Mouse (Mus musculus) embryo, embryonic 9.5 days (tissue): Measurements from ENCODE around the gene Sfi1.
"Not testable (repeated sequence)": the region's sequence is repeated elsewhere in the genome, so short reads cannot be mapped to it uniquely, and the experiment has no call there.

Experiments used
- DNase-seq: peaks from one replicate; pipeline ENCODE4 v3.0.0-alpha.2; 2017; ENCODE audit errors: extremely low spot score

Sfi1 gene

DNA sequence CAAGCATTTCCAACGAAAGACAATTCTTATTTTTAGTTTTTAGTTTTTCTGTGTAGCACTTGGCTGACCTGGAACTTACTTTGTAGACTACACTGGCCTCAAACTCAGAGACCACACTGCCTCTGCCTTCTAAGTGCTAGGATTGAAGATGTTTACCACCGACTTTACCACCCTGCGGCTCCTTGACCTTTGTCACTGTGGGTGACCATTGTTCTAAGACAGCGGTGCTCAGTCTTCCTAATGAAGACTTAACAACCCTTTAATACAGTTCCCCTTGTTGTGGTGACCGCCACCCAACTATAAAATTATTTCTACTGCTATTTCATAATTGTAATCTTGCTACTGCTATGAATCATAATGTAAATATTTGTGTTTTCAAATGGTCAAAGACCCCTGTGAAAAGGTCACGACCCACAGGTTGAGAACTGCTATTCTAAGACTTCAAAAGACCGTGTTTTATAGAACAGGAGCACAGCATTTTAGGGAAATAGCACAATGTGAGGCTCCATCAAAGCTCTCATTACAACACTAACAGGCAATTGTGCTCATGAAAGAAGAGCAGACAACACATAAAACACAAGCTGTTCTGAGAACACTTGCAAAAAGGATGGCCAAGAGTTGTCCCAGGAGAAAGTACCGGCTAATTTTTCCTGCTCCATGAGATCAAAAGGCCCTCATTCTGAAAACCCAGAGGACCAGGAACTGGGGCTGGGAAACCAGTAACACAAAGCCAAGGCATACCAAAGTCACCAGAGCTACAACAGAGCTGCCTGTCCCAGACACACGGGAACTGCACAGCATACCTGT, 47.7 kb downstream of the Sfi1 start:
- DNase-seq: not testable (repeated sequence)

DNA sequence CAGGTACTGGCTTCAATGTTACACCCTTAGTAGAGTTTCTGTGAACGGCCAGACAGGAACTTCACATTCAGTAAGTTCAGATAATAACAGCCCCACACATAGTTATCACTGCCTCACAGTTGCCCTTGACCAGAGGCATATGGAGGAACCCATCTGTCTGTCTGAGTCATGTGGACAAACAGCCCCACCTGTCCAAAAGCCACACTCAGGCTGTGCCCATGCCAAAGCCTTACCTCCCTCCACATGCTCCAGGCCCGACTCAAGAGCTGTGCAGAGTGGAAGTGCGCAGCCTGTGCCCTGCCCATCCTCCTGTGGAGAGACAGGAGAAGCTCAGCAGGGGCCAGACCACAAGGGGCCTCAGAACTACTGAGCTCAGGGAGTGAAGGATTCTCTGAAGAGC, 49.3 kb downstream of the Sfi1 start:
- not testable (repeated sequence) for DNase-seq

DNA sequence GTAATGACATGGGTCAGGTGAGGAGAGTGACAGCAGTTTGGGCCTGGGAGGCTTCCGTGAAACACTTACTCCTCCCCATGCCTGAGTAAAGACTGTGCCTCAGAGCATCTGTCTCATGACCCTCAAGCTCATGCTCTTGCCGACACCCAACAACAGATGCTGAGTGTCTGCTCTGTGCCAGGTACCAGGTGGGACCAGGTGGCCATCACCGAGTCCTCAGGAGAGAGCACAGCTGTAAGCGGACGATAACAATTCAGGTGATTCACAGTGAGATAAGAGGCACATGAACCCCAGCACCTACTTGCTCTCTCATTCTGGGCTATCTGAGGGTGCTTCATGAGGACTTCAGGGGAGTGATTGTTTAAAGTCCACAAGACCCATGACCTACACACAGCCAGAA, 50.9 kb downstream of the Sfi1 start:
- not testable (repeated sequence) for DNase-seq

DNA sequence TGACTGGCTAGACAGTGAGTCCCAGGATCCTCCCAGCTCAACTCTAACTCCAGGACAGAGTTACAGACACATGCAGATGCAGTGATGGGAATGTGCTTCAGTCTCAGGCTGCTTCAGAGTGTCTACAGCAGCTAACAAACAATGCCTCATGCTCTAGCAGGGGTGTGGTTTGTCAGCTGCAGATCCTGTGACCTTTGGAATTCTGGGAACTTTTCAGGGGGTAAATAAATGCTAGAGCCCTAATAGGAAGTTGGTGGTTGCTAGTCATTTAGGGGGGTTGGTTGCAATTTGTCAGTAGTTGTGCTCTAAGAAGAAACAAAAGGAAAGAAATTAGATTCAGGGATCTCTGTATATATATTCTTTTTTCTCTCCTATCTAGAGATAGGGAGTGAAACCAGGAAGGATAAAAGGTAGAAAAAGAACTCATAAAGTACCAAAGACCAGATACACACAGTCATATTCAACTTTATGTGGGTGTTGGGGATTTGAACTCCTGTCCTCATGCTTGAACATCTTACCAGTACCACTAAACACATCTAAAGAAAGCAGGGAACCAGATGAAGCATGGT, 52.2 kb downstream of the Sfi1 start:
- DNase-seq: not testable (repeated sequence)

DNA sequence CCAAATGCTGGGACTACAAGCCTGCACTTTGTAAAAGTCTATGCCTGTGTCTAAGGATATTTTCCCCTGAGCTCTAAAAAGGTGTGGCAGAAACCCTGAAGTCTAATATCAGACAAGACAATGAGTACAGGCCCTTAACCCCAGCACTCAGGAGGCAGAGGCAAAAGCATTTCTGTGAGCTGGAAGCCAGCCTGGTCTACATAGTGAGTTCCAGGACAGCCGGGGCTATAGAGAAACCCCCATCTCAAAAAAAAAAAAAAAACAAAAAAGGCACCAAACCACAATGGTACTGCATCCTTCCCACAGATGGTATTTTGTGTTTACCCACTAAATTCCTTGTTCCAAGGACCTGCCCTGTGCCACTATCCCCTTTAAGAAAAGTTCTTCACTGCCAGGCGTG, 54.9 kb downstream of the Sfi1 start:
- DNase-seq: not testable (repeated sequence)

DNA sequence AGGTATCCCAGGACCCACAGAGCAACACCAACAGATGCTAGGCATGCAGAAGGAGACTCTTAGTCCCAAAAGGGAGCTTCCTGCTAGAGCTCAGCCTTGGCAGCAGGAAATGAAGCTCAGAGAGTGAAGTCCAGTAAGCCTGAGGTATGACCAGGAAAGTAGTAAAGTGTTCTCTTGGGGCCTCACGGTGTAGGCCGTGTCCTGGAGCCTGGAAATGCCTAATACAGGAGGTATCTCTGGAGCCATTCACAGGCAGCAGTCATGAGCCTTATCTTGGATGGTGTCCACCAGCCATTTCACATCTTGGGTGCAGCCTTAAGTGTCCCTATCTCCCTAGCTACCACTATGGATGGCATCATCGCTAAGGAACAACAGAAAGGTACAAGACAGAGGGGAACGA, 56.0 kb downstream of the Sfi1 start:
- DNase-seq: not testable (repeated sequence)

DNA sequence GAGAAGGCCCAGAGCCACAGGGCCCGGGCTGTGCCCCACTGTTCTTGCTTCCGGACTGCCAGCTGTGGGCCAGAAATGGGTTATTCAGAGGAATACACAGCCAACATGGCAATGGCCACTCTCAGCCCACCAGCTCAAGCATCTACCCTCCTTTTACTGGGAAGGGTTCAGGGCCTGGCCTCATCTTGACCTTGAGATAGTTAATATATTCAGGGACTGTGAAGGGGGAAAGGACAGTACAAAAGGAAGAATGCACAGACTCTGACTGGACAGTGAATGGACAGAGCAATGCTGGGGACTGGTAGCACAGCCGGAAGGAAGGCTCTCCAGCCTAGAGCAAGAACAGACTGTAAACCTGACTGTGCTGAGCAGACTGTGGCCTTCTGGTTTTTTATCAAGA, 57.3 kb downstream of the Sfi1 start:
- DNase-seq: not testable (repeated sequence)

DNA sequence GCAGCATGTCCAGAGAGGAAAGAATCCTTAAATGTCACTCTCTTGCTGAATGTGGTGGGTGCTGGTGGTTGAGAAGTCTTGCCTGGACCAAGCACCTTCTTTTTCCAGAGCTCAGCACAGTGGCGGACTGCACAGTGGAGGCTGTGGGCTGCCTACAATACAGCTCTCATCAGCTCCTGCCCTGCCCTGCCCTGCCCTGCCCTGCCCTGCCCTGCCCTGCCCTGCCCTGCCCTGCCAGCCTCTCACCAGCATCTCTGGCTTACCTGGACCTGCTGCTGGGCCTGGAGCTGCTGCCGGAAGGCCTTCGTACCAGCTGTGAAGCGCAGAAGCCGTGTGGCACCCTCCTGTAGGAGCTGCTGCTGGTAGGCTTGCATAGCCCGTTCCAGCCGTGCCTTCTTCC, 57.9 kb downstream of the Sfi1 start:
- DNase-seq: not testable (repeated sequence)

DNA sequence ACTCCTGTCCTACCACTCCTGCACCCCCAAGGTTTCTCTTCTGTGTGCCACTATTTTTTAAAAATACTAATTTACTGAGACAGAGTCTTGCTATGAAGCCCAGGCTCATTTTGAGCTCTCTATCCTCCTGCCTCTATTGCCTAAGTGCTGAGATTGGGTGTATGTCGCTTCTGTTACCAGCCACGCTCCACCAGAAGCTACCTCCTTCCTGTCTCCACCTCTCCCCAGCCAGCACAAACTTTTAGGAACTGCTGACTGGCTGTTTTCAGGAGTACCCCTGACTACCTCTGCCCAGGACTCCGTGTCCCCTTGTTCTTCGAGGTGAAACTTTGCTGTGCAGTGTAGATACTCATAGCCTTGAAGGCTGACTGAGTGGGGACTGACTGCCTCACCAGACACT, 59.9 kb downstream of the Sfi1 start:
- DNase-seq: not testable (repeated sequence)

DNA sequence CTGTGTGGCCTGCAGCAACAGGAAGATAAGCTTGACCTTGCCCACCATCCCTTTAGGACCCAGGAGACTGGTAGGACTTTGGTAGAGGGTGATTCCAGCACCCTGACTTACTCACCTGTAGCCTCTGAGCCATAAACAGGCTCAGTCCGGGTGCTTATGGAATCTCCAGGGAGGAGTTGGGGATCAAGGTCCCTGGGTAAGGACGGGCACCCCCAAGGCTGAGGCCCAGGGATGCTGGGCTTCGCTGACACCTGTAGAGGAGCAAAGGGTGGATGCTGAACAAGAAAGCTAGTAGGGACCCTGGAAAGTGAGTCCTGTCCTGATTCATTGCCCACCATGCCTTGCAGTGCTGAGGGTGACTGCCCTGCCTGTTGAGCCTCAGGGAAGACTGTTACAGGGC, 60.3 kb downstream of the Sfi1 start:
- DNase-seq: not testable (repeated sequence)

DNA sequence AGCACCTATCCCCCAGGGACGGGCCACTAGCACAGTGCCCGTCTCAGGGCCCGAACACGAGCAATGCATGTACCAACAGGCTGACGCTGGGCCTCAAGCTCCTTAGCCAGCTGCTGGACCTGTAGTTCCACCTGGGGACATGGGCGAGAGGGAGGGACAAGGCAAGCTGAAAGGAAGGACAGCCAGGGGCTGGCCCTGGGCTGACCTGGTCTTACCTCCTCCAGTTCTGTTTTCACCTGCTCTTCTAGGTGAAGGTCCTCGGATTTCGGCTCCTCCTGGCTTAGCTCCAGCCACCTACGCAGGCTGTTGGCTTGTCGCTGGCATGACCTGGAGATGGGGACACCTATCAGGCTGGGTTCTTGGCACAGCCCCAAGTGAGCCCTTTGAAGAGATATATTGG, 61.3 kb downstream of the Sfi1 start:
- DNase-seq: not testable (repeated sequence)

DNA sequence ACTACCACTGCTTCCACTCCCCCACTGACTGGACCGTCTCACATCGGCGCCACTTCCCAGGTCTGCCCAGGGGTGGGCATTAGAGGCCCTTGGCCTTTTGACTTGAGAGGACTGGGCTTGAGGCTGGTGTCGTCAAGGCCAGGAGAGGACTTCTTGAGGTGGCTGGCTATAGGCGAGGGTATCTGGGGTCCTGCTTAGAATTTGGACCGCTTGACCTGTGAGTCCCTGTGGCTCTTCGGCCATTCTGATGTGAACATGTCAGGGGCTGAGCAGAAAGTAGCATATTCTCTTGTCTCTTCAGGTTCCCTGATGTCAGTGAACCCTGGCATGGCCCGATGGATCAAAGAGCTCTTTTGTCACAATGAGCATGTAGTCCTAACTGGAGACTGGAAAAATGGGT, 63.4 kb downstream of the Sfi1 start:
- not testable (repeated sequence) for DNase-seq

DNA sequence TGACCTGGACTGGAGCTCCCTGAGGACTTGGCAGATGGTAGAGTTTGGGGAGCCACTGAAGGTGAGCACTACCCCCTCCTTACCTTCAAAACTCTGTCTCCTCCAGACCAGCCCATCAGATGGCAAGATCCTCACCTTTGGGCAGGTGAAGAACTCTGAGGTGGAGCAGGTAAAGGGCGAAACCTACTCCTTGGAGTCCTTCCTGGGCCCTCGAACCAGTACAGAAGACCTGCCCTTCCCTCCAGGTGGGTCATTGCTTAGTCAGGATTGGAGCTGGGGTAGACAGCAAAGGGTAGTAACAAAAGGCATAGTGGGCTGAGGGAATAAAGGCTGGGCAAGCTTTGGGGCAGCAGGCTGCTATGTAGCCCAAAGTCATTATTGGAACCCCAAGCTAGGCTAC, 64.0 kb downstream of the Sfi1 start:
- DNase-seq: not testable (repeated sequence)

DNA sequence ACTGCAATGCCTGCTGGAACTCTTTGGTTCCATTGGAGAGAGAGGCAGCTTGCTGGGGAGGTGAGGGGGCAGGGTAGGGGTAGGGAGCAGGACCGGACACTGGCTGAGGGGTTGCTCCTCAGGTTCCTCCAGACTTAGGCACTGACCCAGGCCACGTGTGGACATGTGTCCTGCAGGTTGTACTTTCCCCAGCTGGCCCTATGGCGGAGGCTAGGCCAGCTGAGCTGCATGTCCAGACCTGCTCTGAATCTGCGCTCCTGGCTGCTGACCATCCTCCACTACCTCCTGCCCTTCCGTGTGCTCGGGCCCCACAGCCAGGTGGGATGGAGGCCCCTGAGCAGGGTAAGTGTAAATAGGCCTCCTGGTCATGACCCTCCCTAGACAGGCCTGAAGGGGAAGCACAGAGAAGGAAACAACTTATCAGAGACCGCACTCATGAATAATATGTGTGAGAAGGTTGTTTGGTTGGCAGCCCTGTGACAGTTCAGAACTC, 65.9 kb downstream of the Sfi1 start:
- not testable (repeated sequence) for DNase-seq

DNA sequence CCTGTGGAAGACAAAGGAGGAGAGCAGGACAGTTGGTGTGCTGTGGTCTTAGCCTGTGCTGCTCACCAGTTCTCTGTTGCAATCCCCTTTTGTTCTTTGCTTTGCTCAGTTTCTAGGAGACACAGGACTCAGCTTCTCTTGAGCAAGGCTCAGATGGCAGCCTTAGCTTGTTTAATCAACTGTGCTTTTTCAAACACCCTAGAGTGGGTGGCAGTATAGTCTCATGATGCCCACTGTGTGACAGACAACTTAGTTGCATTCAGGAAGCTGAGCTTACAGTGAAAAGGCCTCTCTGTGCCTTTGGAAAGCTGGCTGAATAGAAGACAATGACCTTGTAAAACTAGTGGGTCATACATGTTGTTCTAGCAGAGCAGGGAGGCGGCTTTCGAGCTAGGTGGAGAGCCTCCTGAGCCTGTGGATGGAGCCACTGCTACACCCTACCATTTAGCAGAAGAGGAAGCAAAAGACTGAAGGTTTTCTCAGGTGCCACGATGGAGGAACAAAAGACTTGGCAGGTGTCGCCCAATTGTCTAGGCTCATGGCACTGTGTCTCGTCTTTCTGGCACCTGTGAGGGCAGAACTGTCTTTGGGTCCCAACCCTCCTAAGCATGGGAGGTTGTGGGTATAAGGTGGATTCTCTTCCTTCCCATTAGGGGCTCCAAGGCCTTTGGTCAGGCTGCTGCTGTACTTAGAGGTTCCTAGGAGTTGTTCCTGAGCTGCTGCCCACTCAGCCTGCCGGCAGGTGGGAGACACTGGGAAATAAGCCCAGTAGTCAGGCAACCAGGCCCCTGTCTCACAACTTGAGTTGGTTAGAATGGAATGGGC, 66.6 kb downstream of the Sfi1 start:
- DNase-seq: not testable (repeated sequence)

DNA sequence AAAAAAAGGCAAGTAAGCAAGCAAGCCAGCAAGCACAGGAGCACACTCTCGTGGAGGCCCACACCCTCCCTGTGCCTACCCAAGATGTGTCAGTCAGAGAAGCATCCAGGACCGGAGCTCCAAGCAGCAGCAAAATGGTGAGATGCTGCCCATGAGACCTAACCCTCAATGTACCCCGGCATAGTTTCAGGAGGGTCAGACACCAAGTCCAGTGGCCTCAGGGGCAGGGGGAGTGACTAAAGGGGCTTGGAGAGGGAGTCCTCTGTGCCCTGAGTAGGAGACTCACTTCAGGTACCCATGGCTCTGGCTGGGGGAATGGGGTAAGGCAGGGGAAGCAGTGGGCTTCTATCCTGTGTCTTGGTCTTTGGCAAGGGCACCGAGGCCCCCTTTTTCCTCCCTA, 67.3 kb downstream of the Sfi1 start:
- DNase-seq: not testable (repeated sequence)

DNA sequence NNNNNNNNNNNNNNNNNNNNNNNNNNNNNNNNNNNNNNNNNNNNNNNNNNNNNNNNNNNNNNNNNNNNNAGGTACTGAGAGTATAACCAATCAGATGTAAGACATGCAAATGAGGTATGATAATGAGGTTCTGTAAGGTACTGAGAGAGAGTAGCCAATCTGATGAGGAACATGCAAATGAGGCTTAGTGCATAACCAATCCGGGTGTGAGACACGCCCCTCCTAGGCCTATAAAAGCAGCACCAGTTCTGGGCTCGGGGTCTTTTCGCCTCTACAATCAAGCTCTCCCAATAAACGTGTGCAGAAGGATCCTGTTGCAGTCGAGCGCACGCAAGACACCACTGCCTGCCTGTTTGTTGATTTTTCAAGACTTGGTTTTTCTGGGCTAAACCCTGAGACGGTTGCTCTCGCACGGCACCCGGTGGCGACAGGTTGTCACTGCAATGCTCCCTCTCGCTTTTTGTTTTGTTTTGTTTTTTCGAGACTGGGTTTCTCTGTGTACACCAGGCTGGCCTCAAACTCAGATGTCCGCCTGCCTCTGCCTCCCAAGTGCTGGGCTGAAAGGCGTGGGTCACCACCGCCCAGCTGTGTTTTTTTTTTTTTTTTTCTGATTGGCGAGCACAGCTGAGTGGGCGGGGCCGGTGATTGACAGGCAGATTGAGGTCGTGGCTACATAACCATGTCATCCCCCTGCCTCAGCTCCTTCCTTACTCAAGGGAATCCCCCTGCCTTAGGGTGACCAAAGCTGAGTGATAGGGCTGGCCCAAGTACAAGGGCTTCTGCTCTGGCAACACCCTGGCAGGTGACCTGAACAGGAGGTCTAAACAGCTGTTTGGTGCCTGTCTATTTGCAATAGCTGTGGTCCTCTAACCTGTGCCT, 68.1 kb downstream of the Sfi1 start:
- not testable (repeated sequence) for DNase-seq

DNA sequence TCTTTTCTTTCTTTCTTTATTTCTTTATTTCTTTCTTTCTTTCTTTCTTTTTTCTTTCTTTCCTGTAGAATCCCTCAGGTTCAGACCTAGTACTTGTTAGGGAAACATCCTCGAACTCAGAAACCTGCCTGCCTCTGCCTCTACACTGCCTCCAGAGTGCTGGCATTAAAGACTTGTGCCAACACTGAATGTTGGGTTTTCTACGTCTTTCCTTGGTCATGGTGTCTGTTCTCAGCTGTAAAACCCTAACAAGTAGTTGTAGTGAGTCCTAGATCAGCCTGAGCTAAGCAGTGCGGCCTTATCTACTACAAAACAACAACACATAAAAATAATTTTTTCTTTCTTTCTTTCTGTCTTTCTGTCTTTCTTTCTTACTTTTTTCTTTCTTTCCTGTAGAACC, 78.9 kb downstream of the Sfi1 start:
- DNase-seq: no peak

DNA sequence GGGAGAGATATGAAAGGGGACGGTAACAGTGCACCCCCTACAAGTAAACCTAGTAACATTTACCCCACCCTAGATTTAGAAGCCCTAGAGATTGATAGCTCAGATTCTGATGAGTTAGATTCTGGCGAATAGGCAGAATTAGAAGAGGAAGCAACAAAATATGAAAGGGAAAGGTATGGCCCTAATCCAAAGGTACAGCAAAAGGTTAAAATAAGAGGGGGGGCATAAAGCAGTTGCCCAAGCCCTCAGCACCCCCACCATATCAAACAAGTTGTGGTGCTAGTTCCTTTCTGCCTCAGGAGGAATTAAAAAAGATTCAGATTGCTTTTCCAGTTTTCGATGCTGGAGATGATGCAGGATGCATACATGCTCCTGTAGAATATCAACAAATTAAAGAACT, 87.1 kb downstream of the Sfi1 start:
- DNase-seq: no peak

DNA sequence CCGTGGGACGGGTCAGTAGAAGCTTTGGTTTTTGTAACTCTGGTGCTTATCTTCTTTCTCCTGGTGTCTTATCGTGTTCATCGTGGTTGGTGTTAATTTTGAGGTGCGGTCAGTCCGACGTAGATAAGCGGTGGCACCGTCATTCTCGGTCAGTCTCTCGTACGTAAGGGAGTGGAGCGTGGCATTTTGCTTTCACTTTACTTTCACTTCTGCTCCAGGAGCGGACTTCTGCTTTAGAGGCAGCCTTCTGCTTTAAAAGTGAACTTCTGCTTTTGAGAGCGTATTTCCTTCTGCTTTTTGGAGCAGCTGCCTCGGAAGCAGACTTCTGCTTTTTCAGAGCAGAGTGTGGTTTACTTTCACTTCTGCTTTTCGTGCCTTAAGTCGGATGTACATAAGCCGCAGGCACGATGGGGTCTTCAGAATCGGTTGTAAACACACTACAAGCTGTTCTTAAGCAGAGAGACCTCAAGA, 88.0 kb downstream of the Sfi1 start:
- DNase-seq: no peak
